Mouse (Mus musculus) adipocyte (in vitro differentiated cells): ENCODE measurements around the gene Iqcm.
"Not testable (repeated sequence)": the region's sequence is repeated elsewhere in the genome, so short reads cannot be mapped to it uniquely, and the experiment has no call there.

Source experiments
- DNase-seq: peaks from one replicate; pipeline ENCODE4 v3.0.0-alpha.2; 2016; ENCODE audit warnings: low spot score

Iqcm gene

GRCm38 (mm10) chr8:75448394-75448793 is at the start of gene Iqcm:
Gene Iqcm (plus strand): TSS chr8:75448694.
- DNase-seq = no peak

- DNase-seq = no peak
Observed at GRCm38 (mm10) chr8:75406489-75406888, 42.0 kb upstream of the Iqcm start, which contains the start of gene Gm10358. Gene Gm10358 (minus strand): TSS chr8:75406589.

- not testable (repeated sequence) for DNase-seq
Observed at GRCm38 (mm10) chr8:75415696-75416095, 32.8 kb upstream of the Iqcm start.

GRCm38 (mm10) chr8:75476756-75477155 is 28.3 kb downstream of the Iqcm start:
- DNase-seq = no peak

GRCm38 (mm10) chr8:75489035-75489678 is 40.7 kb downstream of the Iqcm start:
- DNase-seq = no peak

GRCm38 (mm10) chr8:75509299-75509698 is 60.8 kb downstream of the Iqcm start:
- no peak for DNase-seq

- DNase-seq = no peak
Observed at GRCm38 (mm10) chr8:75513786-75514185, 65.3 kb downstream of the Iqcm start.

GRCm38 (mm10) chr8:75549284-75549683 is 100.8 kb downstream of the Iqcm start:
- no peak for DNase-seq

GRCm38 (mm10) chr8:75596281-75596680 is 147.8 kb downstream of the Iqcm start:
- no peak for DNase-seq

GRCm38 (mm10) chr8:75642958-75643357 is 194.5 kb downstream of the Iqcm start:
- DNase-seq = no peak

GRCm38 (mm10) chr8:75659287-75659686 is 210.8 kb downstream of the Iqcm start:
- no peak for DNase-seq

- no peak for DNase-seq
Observed at GRCm38 (mm10) chr8:75746561-75746960, 298.1 kb downstream of the Iqcm start.

GRCm38 (mm10) chr8:75755596-75755995 is 307.1 kb downstream of the Iqcm start:
- DNase-seq = no peak

- DNase-seq = no peak
Observed at GRCm38 (mm10) chr8:75828468-75829132, 380.1 kb downstream of the Iqcm start.

- DNase-seq = no peak
Observed at GRCm38 (mm10) chr8:75835245-75835644, 386.8 kb downstream of the Iqcm start.

GRCm38 (mm10) chr8:75917603-75918344 is 469.3 kb downstream of the Iqcm start:
- no peak for DNase-seq

- no peak for DNase-seq
Observed at GRCm38 (mm10) chr8:75949166-75949565, 500.7 kb downstream of the Iqcm start.

- DNase-seq = no peak
Observed at GRCm38 (mm10) chr8:75956016-75956415, 507.5 kb downstream of the Iqcm start.

GRCm38 (mm10) chr8:76018501-76018900 is 570.0 kb downstream of the Iqcm start:
- no peak for DNase-seq
